In genomic region chr10:19295388-19296013, GRCm38 (mm10) we compare ENCODE assay signal across 15 mouse cellular contexts.
"Had no signal": no experiment of that assay in that cellular context is flagged by ENCODE, and none has a peak within 500 bp of the region (broad histone marks: within the 10 kb centered on the region; RNA-seq: fewer than 3 reads in every experiment).

No protein-coding gene starts in this region.

- H3K9ac ChIP-seq: neural tube, embryonic 12.5 days; stomach, embryonic 15.5 days had no signal

- H3K27me3 ChIP-seq: stomach, embryonic 15.5 days had no signal

- H3K4me3 ChIP-seq: neural tube, embryonic 12.5 days; stomach, embryonic 15.5 days had no signal

- H3K36me3 ChIP-seq: neural tube, embryonic 12.5 days; stomach, embryonic 15.5 days had no signal

- H3K4me2 ChIP-seq: neural tube, embryonic 12.5 days; stomach, embryonic 15.5 days had no signal

- H3K9me3 ChIP-seq: neural tube, embryonic 12.5 days; stomach, embryonic 15.5 days had no signal

- H3K27ac ChIP-seq: neural tube, embryonic 12.5 days; stomach, embryonic 15.5 days; stomach, postnatal 0 days had no signal

- H3K4me1 ChIP-seq: neural tube, embryonic 12.5 days; stomach, embryonic 15.5 days had no signal

- DNase-seq: retina, postnatal 1 day; right cerebral cortex, adult 18-20 months; right cerebral cortex, postnatal 14 days; right cerebral cortex, postnatal 25 days; right cerebral cortex, postnatal 4 days; spleen, adult 18-20 months; thymus, adult 18-20 months; thymus, adult 2 months; thymus, postnatal 14 days; thymus, postnatal 25 days; thymus, postnatal 36 days; thymus, postnatal 4 days had no signal
